Mouse (Mus musculus) brain, embryonic 14.5 days (tissue): ENCODE measurements at regions not wholly inside any gene's neighbourhood (a gene's known extent, or its start where the extent isn't known, plus 50 kb on each side); places are given as distances from the start of the nearest gene placed in this dataset.

Experiments used
- CTCF ChIP-seq: fragments of 200-500 bp; IDR thresholded peaks from 2 replicates; pipeline ENCODE4 v1.5.1; 2012; ENCODE audit warnings: inconsistent platforms, mild to moderate bottlenecking, moderate library complexity, borderline replicate concordance; ENCODE audit not compliant: insufficient read depth, insufficient read length; ENCODE audit errors: extremely low read depth
- POLR2A ChIP-seq: fragments of 200-500 bp; IDR thresholded peaks from 2 replicates; pipeline ENCODE4 v1.6.1; 2012; ENCODE audit warnings: mild to moderate bottlenecking, inconsistent platforms, borderline replicate concordance; ENCODE audit not compliant: poor library complexity, insufficient read depth, insufficient read length, severe bottlenecking; ENCODE audit errors: extremely low read depth

DNA sequence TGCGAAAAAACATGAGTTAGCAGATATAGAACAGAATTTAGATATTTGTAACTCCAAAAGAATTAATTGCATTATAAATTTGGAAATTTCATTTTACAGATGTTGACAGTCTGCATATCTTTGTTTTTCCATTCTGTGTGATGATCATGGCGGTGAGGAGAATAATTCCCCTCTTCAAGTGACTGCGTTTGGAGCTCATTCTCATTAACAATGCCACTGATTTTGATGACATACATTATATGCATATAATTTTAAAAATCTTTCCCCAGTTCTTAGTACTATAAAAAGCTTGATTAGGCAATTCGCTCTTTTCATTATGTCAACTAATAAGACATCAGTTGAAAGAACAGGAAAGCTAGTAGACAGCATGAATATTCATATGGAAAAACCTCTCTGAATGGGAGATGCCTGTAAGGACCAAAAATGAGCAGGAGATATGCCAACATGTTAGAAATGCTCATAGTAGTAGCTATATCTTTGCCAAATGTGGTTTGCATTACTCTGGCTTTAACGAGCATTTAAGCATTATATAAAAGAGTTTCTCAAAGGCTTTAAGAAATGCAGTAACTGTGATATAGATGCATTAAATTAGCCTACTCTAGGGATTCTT, 849.2 kb upstream of the Cldn34c4 start:
- TF ChIP-seq CTCF, result no peak
- TF ChIP-seq POLR2A, result no peak
